Mouse (Mus musculus) Muller cell, postnatal 12 days (primary cell): ENCODE results near the gene Nudcd2.
"Not testable (repeated sequence)": the region's sequence is repeated elsewhere in the genome, so short reads cannot be mapped to it uniquely, and the experiment has no call there.

ENCODE experiments used
- DNase-seq: peaks from one replicate; pipeline ENCODE4 v3.0.0-alpha.2; 2015; ENCODE audit errors: inconsistent ontology term

Nudcd2 gene

GRCm38 (mm10) chr11:40733339-40734174 lies at the start of gene Nudcd2, which contains the start of gene Hmmr:
Nudcd2 (plus strand) TSS chr11:40733667.
Hmmr (minus strand) TSS chr11:40733422.
- DNase-seq, result peak; percentile 95

GRCm38 (mm10) chr11:40690444-40691127 lies 42.9 kb upstream of the Nudcd2 start:
- DNase-seq, result peak; percentile 20

- DNase-seq, result no peak
Measured at GRCm38 (mm10) chr11:40692101-40692509, 41.4 kb upstream of the Nudcd2 start.

GRCm38 (mm10) chr11:40692511-40693365 lies 40.7 kb upstream of the Nudcd2 start:
- DNase-seq, result peak; percentile 96

GRCm38 (mm10) chr11:40693366-40693951 lies 40.0 kb upstream of the Nudcd2 start:
- peak; percentile 75 for DNase-seq

- peak; percentile 78 for DNase-seq
Measured at GRCm38 (mm10) chr11:40694311-40695087, 39.0 kb upstream of the Nudcd2 start.

GRCm38 (mm10) chr11:40695103-40695502 lies 38.4 kb upstream of the Nudcd2 start, which contains the start of gene Mat2b:
Mat2b (minus strand) TSS chr11:40695203.
- DNase-seq, result no peak

- not testable (repeated sequence) for DNase-seq
Measured at GRCm38 (mm10) chr11:40709899-40710298, 23.6 kb upstream of the Nudcd2 start.

GRCm38 (mm10) chr11:40713858-40714257 lies 19.6 kb upstream of the Nudcd2 start:
- no peak for DNase-seq

- no peak for DNase-seq
Measured at GRCm38 (mm10) chr11:40715524-40715923, 17.9 kb upstream of the Nudcd2 start.

GRCm38 (mm10) chr11:40718324-40718723 lies 15.1 kb upstream of the Nudcd2 start:
- no peak for DNase-seq

GRCm38 (mm10) chr11:40732997-40733338 lies 499 bp upstream of the Nudcd2 start:
- DNase-seq, result no peak

- no peak for DNase-seq
Measured at GRCm38 (mm10) chr11:40734251-40734752, 835 bp downstream of the Nudcd2 start.

- DNase-seq, result no peak
Measured at GRCm38 (mm10) chr11:40737369-40737768, 3.9 kb downstream of the Nudcd2 start.

- no peak for DNase-seq
Measured at GRCm38 (mm10) chr11:40741605-40742262, 8.3 kb downstream of the Nudcd2 start.

- no peak for DNase-seq
Measured at GRCm38 (mm10) chr11:40744348-40744747, 10.9 kb downstream of the Nudcd2 start.

GRCm38 (mm10) chr11:40746361-40746760 lies 12.9 kb downstream of the Nudcd2 start:
- DNase-seq, result no peak

- DNase-seq, result no peak
Measured at GRCm38 (mm10) chr11:40747716-40748115, 14.2 kb downstream of the Nudcd2 start.

- peak; percentile 28 for DNase-seq
Measured at GRCm38 (mm10) chr11:40753836-40754235, 20.4 kb downstream of the Nudcd2 start.

GRCm38 (mm10) chr11:40754664-40755107 lies 21.2 kb downstream of the Nudcd2 start:
- no peak for DNase-seq
